Mouse (Mus musculus): ENCODE measurements around the gene Gm11397. TPM values are rescaled to one million over a fixed set of nuclear protein-coding genes. Genes with fewer than 3 reads are reported as not detected.
"Not testable (repeated sequence)": the region's sequence is repeated elsewhere in the genome, so short reads cannot be mapped to it uniquely, and the experiment has no call there.

The Gm11397 gene
- polyA plus RNA-seq (2016; fragmentation: Nextera tagmentation; extraction: Ambion mirVana), result not detected in 2 replicates

GRCm38 (mm10) chr13:33395461-33395860 lies at the start of gene Gm11397:
TSS of gene Gm11397 (plus strand) at chr13:33395761.
- H3K27ac ChIP-seq (replicated peaks); H3K4me2 ChIP-seq (replicated peaks); H3K4me3 ChIP-seq; ATAC-seq (ENCODE audit: low FRiP score, low read depth); H3K36me3 ChIP-seq; H3K9me3 ChIP-seq; H3K4me1 ChIP-seq; H3K27me3 ChIP-seq; H3K9ac ChIP-seq (replicated peaks): not testable (repeated sequence)
- WGBS, result 78% methylated on average over 2 of the region's 2 CpGs

GRCm38 (mm10) chr13:33356666-33357065 lies 38.9 kb upstream of the Gm11397 start:
- H3K27ac ChIP-seq (replicated peaks); H3K36me3 ChIP-seq; H3K9ac ChIP-seq (replicated peaks); H3K9me3 ChIP-seq; H3K4me2 ChIP-seq (replicated peaks); ATAC-seq (ENCODE audit: low FRiP score, low read depth); H3K4me1 ChIP-seq; H3K4me3 ChIP-seq; H3K27me3 ChIP-seq: not testable (repeated sequence)
- WGBS, result 90% methylated on average over 1 of the region's 1 CpGs

GRCm38 (mm10) chr13:33432714-33433113 lies 37.2 kb downstream of the Gm11397 start:
- H3K27ac ChIP-seq (replicated peaks); H3K4me3 ChIP-seq; H3K27me3 ChIP-seq; ATAC-seq (ENCODE audit: low FRiP score, low read depth); H3K36me3 ChIP-seq; H3K9ac ChIP-seq (replicated peaks); H3K9me3 ChIP-seq; H3K4me1 ChIP-seq; H3K4me2 ChIP-seq (replicated peaks): not testable (repeated sequence)

Other genes with a start within 250 kb of the Gm11397 start
- gene Serpinb9c, start 236.0 kb upstream of the Gm11397 start, polyA plus RNA-seq (2016; fragmentation: Nextera tagmentation; extraction: Ambion mirVana), result not detected in 2 replicates
- not detected in 2 replicates for gene Serpinb9d, start 202.8 kb upstream of the Gm11397 start, polyA plus RNA-seq (2016; fragmentation: Nextera tagmentation; extraction: Ambion mirVana)
- not detected in 2 replicates for gene Serpinb9e, start 146.1 kb upstream of the Gm11397 start, polyA plus RNA-seq (2016; fragmentation: Nextera tagmentation; extraction: Ambion mirVana)
- gene Serpinb9f, start 71.7 kb upstream of the Gm11397 start, polyA plus RNA-seq (2016; fragmentation: Nextera tagmentation; extraction: Ambion mirVana), result not detected in 2 replicates
- not detected in 2 replicates for gene Serpinb9g, start 89.0 kb downstream of the Gm11397 start, polyA plus RNA-seq (2016; fragmentation: Nextera tagmentation; extraction: Ambion mirVana)

All from midbrain, embryonic 12.5 days (tissue).